Mouse (Mus musculus) adrenal gland, postnatal 4 days (tissue): ENCODE data around the gene Olfr520. TPM values are rescaled to one million over a fixed set of nuclear protein-coding genes. Genes with fewer than 3 reads are reported as not detected.
"Not testable (repeated sequence)": the region's sequence is repeated elsewhere in the genome, so short reads cannot be mapped to it uniquely, and the experiment has no call there.

Experiments
- DNase-seq, 2 experiments: peaks; one replicate each; pipeline ENCODE4 v3.0.0; 2021 to 2022; ENCODE audit warnings: low spot score in 2 of 2, mixed read lengths in 2 of 2
- total RNA-seq, 2 experiments: library from RNA; stranded (reverse); gene quantifications; 2 replicates each; pipeline ENCODE4 v1.2.3; 2021

Gene Olfr520
- total RNA-seq, 2 experiments from 2014 or later: not detected

- DNase-seq: no peak
Observed at GRCm38 (mm10) chr7:99711166-99711565, 18.9 kb upstream of the Olfr520 start, which contains the start of gene Slco2b1. Gene Slco2b1, minus strand, starts transcription at chr7:99711340.

- DNase-seq: no peak
Observed at GRCm38 (mm10) chr7:99712431-99712830, 17.6 kb upstream of the Olfr520 start.

- DNase-seq: no peak
Observed at GRCm38 (mm10) chr7:99716536-99716935, 13.5 kb upstream of the Olfr520 start.

GRCm38 (mm10) chr7:99734612-99735011, 4.5 kb downstream of the Olfr520 start:
- no peak for DNase-seq

GRCm38 (mm10) chr7:99735491-99735890, 5.4 kb downstream of the Olfr520 start:
- DNase-seq: not testable (repeated sequence)

- no peak for DNase-seq
Observed at GRCm38 (mm10) chr7:99739276-99739675, 9.2 kb downstream of the Olfr520 start.

- no peak for DNase-seq
Observed at GRCm38 (mm10) chr7:99763207-99763606, 33.1 kb downstream of the Olfr520 start, which contains the start of gene Olfr521. Gene Olfr521, plus strand, starts transcription at chr7:99763507.

GRCm38 (mm10) chr7:99781385-99781784, 51.3 kb downstream of the Olfr520 start:
- DNase-seq: no peak

GRCm38 (mm10) chr7:99781916-99782315, 51.8 kb downstream of the Olfr520 start:
- no peak for DNase-seq

- DNase-seq: no peak
Observed at GRCm38 (mm10) chr7:99783421-99783820, 53.3 kb downstream of the Olfr520 start.

GRCm38 (mm10) chr7:99785553-99785952, 55.5 kb downstream of the Olfr520 start:
- DNase-seq: no peak

Other genes with a start within 250 kb of the Olfr520 start
- 100 to 1,000 TPM; 720 TPM for gene Rps3, start 246.5 kb upstream of the Olfr520 start, total RNA-seq
- gene Arrb1, start 194.8 kb upstream of the Olfr520 start, total RNA-seq: 10 to 100 TPM; 74.9 to 76.9 TPM
- 10 to 100 TPM; 12.7 to 14.2 TPM for gene Tpbgl, start 103.2 kb upstream of the Olfr520 start, total RNA-seq
- gene Slco2b1, start 18.9 kb upstream of the Olfr520 start, total RNA-seq: 10 to 100 TPM; 14.6 to 15.3 TPM
- not detected for gene Olfr521, start 33.2 kb downstream of the Olfr520 start, total RNA-seq
- gene Neu3, start 98.1 kb downstream of the Olfr520 start, total RNA-seq: 1 to 10 TPM; 4.4 to 4.6 TPM
- 1 to 10 TPM; 2.0 to 3.4 TPM for gene Xrra1, start 128.8 kb downstream of the Olfr520 start, total RNA-seq
- gene Spcs2, start 133.2 kb downstream of the Olfr520 start, total RNA-seq: 100 to 1,000 TPM; 173 to 175 TPM